Mouse (Mus musculus) A20 (cell line): Measurements from ENCODE around the gene Gm15013.
"Not testable (repeated sequence)": the region's sequence is repeated elsewhere in the genome, so short reads cannot be mapped to it uniquely, and the experiment has no call there.

Source experiments
- DNase-seq: peaks from one replicate; pipeline ENCODE4 v3.0.0-alpha.2; 2011; ENCODE audit warnings: low read depth, low spot score

The Gm15013 gene

GRCm38 (mm10) chrX:139714381-139714780 lies at the start of gene Gm15013:
Gm15013 (minus strand) TSS chrX:139714481.
- no peak for DNase-seq

- peak; percentile 43 for DNase-seq
Observed at GRCm38 (mm10) chrX:139762546-139762945, 48.3 kb upstream of the Gm15013 start.

- not testable (repeated sequence) for DNase-seq
Observed at GRCm38 (mm10) chrX:139758634-139759033, 44.4 kb upstream of the Gm15013 start.

- peak; percentile 29 for DNase-seq
Observed at GRCm38 (mm10) chrX:139751855-139752254, 37.6 kb upstream of the Gm15013 start.

- DNase-seq = no peak
Observed at GRCm38 (mm10) chrX:139737066-139737465, 22.8 kb upstream of the Gm15013 start.

- DNase-seq = no peak
Observed at GRCm38 (mm10) chrX:139730541-139730940, 16.3 kb upstream of the Gm15013 start.

- peak; percentile 19 for DNase-seq
Observed at GRCm38 (mm10) chrX:139722350-139722749, 8.1 kb upstream of the Gm15013 start.

- peak; percentile 83 for DNase-seq
Observed at GRCm38 (mm10) chrX:139684775-139685695, 29.2 kb downstream of the Gm15013 start, which contains the start of gene Tbc1d8b. Tbc1d8b (plus strand) TSS chrX:139684996.

- DNase-seq = no peak
Observed at GRCm38 (mm10) chrX:139684410-139684774, 29.9 kb downstream of the Gm15013 start.

- peak; percentile 21 for DNase-seq
Observed at GRCm38 (mm10) chrX:139665829-139666228, 48.5 kb downstream of the Gm15013 start.
